Mouse (Mus musculus): Measurements from ENCODE around the gene Dnajb8. TPM values are rescaled to one million over a fixed set of nuclear protein-coding genes. Genes with fewer than 3 reads are reported as not detected.
A peak's percentile ranks its signal among the peaks of the same experiment; 100 is the strongest.

Dnajb8 gene
- polyA plus RNA-seq, 1 experiment from 2014 or later: not detected

DNA sequence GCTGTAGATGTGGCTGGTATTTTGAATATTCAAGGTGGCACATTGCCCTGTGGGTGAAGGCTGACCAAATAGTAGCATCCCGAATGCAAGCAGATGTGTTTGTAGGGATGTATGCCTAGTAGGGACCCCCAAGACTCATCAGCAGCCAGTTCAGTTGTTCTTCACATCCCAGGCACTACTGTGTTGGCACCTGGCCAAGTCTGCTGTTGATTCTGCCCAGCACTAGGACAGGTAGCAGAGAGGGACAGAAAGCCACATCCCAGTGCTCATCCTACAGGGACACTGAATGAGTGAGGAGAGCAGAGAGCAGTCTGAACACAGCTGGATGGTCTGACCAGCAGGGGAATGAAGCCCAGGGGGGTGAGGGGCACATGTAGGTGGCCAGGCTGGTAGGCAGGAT is 27.2 kb downstream of the Dnajb8 start:
- no peak for ATAC-seq
- H3K4me2 ChIP-seq: no peak overlapping the region
- WGBS: 79% methylated on average over 1 of the region's 1 CpGs
- H3K9me3 ChIP-seq (replicated peaks): no peaks in the 10 kb centered on the region
- H3K4me1 ChIP-seq: no peaks in the 10 kb centered on the region
- no peaks in the 10 kb centered on the region for H3K27me3 ChIP-seq
- no peak overlapping the region for H3K27ac ChIP-seq
- H3K4me3 ChIP-seq: no peak overlapping the region
- H3K36me3 ChIP-seq (ENCODE audit: poor library complexity, severe bottlenecking): no peaks in the 10 kb centered on the region
- H3K9ac ChIP-seq: no peak overlapping the region

DNA sequence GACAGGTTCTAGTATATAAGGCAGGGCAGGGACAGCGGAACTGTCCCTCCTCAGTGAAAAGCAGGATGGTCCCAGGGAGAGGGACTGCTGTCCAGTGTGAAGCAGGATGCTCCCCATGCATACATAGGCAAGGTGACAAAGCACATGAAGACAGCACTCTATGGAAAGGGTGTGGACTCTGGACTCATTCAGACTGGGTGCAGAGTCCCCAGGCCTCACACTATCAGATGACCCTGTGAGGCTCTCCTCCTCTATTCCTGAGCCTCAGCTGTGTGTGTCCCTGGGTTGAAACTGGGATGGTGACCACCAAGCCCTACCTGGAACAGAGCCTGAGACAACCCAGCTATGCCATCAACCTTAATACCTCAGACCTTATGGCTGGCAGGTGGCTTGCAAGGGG is 29.3 kb downstream of the Dnajb8 start:
- 100% methylated on average over 1 of the region's 1 CpGs for WGBS
- Histone ChIP-seq H3K27me3 (no peaks in the 10 kb centered on the region), H3K4me2 (no peak overlapping the region), H3K27ac (no peak overlapping the region), H3K36me3 (ENCODE audit: poor library complexity, severe bottlenecking) (peaks cover under 1% of the 10 kb centered on the region; the same call in 1 of the 2 replicates), H3K4me3 (no peak overlapping the region), H3K9ac (no peak overlapping the region), H3K9me3 (replicated peaks) (no peaks in the 10 kb centered on the region), H3K4me1 (no peaks in the 10 kb centered on the region)
- ATAC-seq: no peak

DNA sequence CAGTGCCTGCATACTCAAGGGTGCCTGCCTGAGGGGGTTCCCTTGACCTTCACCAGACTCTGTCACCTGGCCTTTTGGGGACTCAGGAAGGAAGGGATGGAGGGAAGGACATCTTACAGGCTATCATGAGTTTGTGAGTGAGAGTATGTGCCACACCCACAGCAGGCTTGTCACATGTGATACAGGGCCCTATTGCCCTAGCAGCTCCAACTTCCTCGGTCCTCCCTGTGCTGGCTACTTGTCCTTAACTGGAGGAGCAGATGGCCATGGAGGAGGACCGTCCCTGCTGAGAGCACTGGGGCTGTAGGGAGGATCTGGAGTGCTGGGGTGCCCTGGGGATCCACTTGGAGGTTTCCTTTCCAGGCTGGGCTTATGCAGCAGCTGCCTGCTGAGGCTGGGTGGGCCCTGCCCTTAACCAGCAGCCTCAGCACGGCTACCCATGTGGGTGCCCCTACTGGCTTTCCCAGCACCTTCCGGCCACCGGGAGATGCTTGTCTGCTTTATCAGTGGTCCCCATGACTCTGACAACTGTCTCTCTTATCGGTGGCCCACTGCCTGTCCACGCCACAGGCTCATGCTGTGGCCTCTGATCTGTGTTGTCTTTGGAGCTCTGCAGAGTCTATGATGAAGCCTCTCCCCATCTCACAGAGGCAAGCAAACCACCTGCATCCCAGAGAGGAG is 29.9 kb downstream of the Dnajb8 start:
- no peak for ATAC-seq
- WGBS: 86% methylated on average over 7 of the region's 7 CpGs
- Histone ChIP-seq H3K27ac (no peak overlapping the region), H3K36me3 (ENCODE audit: poor library complexity, severe bottlenecking) (peaks cover 2% of the 10 kb centered on the region; the same call in 1 of the 2 replicates), H3K27me3 (no peaks in the 10 kb centered on the region), H3K9ac (no peak overlapping the region), H3K9me3 (replicated peaks) (no peaks in the 10 kb centered on the region), H3K4me3 (no peak overlapping the region), H3K4me2 (no peak overlapping the region), H3K4me1 (no peaks in the 10 kb centered on the region)

DNA sequence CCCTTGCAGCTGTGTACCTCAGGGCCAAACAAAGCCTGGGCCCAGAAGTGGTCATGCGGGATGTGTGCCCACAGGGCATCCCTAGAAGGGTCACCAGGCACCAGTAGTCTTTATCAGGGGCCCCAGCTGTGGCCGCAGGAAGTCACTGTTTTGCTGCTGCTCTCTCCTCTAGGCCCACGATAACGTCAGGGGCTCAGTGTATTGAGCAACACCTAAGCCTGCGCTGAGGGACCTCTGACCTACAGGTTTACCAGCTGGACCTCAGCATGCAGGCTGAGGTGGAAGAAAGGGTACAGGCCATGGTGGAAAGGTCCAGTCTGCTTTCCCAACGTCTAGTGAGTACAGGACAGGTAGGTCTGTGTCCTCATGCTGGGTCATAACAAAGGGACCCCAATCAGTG is 32.0 kb downstream of the Dnajb8 start:
- H3K4me1 ChIP-seq: no peaks in the 10 kb centered on the region
- no peak overlapping the region for H3K4me3 ChIP-seq
- no peak overlapping the region for H3K4me2 ChIP-seq
- H3K9ac ChIP-seq: no peak overlapping the region
- no peaks in the 10 kb centered on the region for H3K9me3 ChIP-seq (replicated peaks)
- H3K27me3 ChIP-seq: no peaks in the 10 kb centered on the region
- peaks cover 13% of the 10 kb centered on the region; the same call in 1 of the 2 replicates for H3K36me3 ChIP-seq (ENCODE audit: poor library complexity, severe bottlenecking)
- no peak overlapping the region for H3K27ac ChIP-seq
- WGBS: 77% methylated on average over 6 of the region's 6 CpGs
- no peak for ATAC-seq

DNA sequence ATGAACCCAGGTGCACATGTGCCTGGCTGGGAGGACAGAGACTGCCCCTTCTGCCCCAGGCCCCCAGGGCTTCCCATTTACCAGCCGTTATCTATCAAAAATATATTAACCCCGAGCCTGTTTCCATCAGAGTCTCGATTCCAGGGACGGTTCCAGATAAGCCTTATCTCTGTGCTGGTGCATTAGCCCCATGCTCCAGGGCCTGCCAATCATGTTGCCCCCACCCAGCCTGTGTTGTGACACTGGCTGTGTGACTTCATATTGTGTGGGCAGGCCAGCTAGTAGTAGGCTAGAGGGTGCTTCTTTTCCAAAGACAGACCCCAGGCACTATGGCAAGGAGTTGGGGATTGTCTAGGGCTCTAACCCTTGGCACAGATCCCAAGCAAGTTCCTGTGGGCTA is 33.4 kb downstream of the Dnajb8 start:
- no peaks in the 10 kb centered on the region for H3K9me3 ChIP-seq (replicated peaks)
- no peak overlapping the region for H3K27ac ChIP-seq
- peaks cover 13% of the 10 kb centered on the region; the same call in 1 of the 2 replicates for H3K36me3 ChIP-seq (ENCODE audit: poor library complexity, severe bottlenecking)
- no peaks in the 10 kb centered on the region for H3K4me1 ChIP-seq
- ATAC-seq: no peak
- H3K27me3 ChIP-seq: no peaks in the 10 kb centered on the region
- no peak overlapping the region for H3K9ac ChIP-seq
- no peak overlapping the region for H3K4me3 ChIP-seq
- WGBS: 90% methylated on average over 4 of the region's 4 CpGs
- no peak overlapping the region for H3K4me2 ChIP-seq

DNA sequence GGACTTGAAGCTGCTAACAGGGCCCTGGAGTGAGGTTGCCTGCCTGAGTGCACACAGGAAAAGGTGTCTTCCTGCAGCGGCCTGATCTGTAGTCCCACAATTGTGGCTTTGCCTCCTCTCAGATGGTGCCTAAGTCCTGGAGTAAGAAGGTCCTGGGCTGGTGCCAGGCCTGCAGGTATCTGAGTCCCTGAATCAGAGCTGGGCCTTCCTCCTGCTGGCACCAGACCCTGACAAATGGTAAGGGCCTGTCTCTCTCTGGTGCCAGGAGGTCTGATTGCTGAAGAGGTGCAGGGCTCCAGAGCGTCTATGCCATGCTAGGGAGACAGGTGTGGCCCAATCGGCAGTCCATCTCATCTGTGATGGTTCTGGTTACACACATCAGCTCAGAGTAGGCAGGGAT is 37.6 kb downstream of the Dnajb8 start:
- no peak overlapping the region for H3K4me2 ChIP-seq
- H3K27me3 ChIP-seq: no peaks in the 10 kb centered on the region
- no peak overlapping the region for H3K4me3 ChIP-seq
- no peak for ATAC-seq
- WGBS: 89% methylated on average over 3 of the region's 3 CpGs
- no peak overlapping the region for H3K27ac ChIP-seq
- no peak overlapping the region for H3K9ac ChIP-seq
- no peaks in the 10 kb centered on the region for H3K9me3 ChIP-seq (replicated peaks)
- peaks cover 11% of the 10 kb centered on the region for H3K4me1 ChIP-seq
- H3K36me3 ChIP-seq (ENCODE audit: poor library complexity, severe bottlenecking): peaks cover 13% of the 10 kb centered on the region; the same call in 1 of the 2 replicates

DNA sequence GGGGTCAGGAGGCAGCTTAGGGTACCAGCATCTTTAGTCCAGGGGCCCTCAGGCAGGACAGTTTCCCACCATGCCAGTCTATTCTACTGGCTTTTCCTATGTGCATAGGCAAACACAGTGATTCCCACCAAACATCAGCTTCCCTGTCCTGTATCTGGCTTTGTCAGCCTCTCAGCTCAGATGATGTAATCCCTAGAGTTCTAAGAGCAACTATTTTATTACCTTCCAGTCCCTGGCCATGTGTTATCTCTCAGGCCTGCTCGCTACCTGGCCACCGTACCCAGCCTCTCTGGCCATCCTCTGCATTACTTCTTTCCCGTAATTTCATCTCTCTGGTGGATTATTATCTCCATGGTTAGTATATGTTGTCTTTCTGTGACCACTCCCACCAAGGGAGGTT is 38.6 kb downstream of the Dnajb8 start:
- Histone ChIP-seq H3K4me1 (peaks cover 11% of the 10 kb centered on the region), H3K4me2 (no peak overlapping the region), H3K27ac (no peak overlapping the region), H3K9me3 (replicated peaks) (no peaks in the 10 kb centered on the region), H3K9ac (no peak overlapping the region), H3K36me3 (ENCODE audit: poor library complexity, severe bottlenecking) (peaks cover 13% of the 10 kb centered on the region; the same call in 1 of the 2 replicates), H3K4me3 (no peak overlapping the region), H3K27me3 (no peaks in the 10 kb centered on the region)
- no peak for ATAC-seq
- 93% methylated on average over 3 of the region's 3 CpGs for WGBS

DNA sequence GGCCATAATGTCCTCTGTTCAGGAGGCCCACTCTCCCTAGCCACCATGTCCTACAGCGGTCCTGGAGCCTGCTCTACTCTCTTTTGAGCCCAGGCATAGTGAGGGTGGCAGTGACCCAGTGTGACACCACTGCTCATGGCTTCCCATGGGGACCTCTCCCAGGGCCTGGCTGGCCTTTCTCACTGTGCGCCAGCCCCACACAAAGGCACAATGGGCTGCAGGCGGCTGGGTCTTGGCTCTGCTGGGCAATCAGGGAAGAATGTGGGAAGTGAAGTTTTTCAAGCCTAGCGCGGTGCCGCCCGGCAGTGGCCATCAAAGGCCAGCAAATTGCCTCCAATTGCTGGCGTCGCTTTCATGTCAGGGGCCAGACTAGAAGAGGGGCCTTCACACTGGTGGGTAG is 40.1 kb downstream of the Dnajb8 start:
- Histone ChIP-seq H3K4me2 (no peak overlapping the region), H3K27ac (peak overlapping the region; percentile 10; the same call in 1 of the 2 replicates), H3K36me3 (ENCODE audit: poor library complexity, severe bottlenecking) (peaks cover 11% of the 10 kb centered on the region; the same call in 1 of the 2 replicates), H3K27me3 (no peaks in the 10 kb centered on the region), H3K9me3 (replicated peaks) (no peaks in the 10 kb centered on the region), H3K9ac (0 out of 2 replicates have a peak overlapping the region, but pooled peaks have one; percentile 21), H3K4me1 (peaks cover 11% of the 10 kb centered on the region), H3K4me3 (no peak overlapping the region)
- ATAC-seq: no peak
- 24% methylated on average over 9 of the region's 9 CpGs for WGBS

DNA sequence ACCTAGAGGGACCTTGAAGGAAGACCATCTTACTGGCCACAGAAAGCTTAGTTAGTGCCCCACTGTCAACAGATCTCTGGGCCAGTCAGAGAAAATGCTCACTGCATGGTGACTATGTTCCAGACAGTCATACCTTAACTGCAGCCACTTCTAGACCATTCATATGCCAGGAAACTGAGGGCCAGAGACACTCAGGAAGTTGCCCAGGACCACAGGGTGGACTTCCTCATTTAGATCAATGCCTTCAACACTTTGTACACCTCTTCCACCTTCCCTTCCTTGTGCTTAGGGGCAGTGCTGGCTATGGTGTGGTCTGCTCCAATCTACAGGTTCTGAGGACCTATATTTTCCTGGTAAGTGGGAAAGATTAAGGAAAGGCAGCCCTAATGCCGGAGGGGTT is 43.3 kb downstream of the Dnajb8 start:
- H3K4me1 ChIP-seq: peaks cover 11% of the 10 kb centered on the region
- no peaks in the 10 kb centered on the region for H3K36me3 ChIP-seq (ENCODE audit: poor library complexity, severe bottlenecking)
- H3K27me3 ChIP-seq: no peaks in the 10 kb centered on the region
- no peaks in the 10 kb centered on the region for H3K9me3 ChIP-seq (replicated peaks)
- H3K4me2 ChIP-seq: no peak overlapping the region
- 81% methylated on average over 1 of the region's 1 CpGs for WGBS
- no peak overlapping the region for H3K27ac ChIP-seq
- no peak for ATAC-seq
- H3K9ac ChIP-seq: no peak overlapping the region
- no peak overlapping the region for H3K4me3 ChIP-seq

DNA sequence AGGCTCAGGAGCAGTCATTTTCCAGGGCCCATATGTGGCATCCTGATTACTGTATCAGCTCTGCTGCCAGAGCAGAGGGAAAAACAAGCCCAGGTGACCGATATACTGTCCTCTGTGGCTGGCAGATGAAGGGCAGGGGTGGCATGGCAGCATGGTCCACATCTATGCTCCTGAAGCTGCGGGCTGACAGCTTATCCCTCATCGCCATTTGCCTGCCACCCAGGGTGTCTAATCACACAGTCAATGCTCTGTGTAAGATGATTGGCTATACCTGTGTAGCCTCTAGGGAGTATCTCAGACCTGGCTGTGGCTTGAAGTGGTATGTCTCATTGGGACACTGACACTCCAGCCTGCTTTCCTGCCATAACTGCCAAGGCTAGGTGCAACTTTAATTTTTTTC is 44.0 kb downstream of the Dnajb8 start:
- H3K27ac ChIP-seq: no peak overlapping the region
- H3K4me3 ChIP-seq: no peak overlapping the region
- no peaks in the 10 kb centered on the region for H3K27me3 ChIP-seq
- no peaks in the 10 kb centered on the region for H3K9me3 ChIP-seq (replicated peaks)
- H3K4me2 ChIP-seq: no peak overlapping the region
- H3K9ac ChIP-seq: no peak overlapping the region
- 86% methylated on average over 3 of the region's 3 CpGs for WGBS
- no peak for ATAC-seq
- peaks cover 15% of the 10 kb centered on the region for H3K4me1 ChIP-seq
- H3K36me3 ChIP-seq (ENCODE audit: poor library complexity, severe bottlenecking): no peaks in the 10 kb centered on the region

DNA sequence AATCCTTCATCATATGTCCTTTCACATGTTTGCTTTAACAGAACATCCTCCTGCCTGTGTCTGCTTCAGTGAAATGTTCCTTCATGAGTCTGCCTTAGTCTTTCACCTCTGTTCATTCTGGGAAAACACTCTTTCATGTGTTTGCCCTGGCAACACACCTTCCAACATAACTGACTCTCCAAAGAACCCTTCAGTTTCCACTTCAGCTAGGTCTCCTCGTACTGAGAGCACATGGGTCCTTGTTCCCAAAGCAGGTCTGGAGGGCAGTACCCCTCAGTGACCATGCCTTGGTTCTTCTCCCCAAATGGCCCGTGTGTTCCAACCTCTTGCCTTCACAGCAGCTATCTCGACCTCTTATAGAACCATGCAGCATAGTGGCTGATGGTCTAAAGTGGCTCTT is 45.0 kb downstream of the Dnajb8 start:
- Histone ChIP-seq H3K4me1 (peaks cover 22% of the 10 kb centered on the region), H3K4me3 (no peak overlapping the region), H3K27ac (no peak overlapping the region), H3K9ac (no peak overlapping the region), H3K4me2 (no peak overlapping the region), H3K9me3 (replicated peaks) (no peaks in the 10 kb centered on the region), H3K27me3 (no peaks in the 10 kb centered on the region), H3K36me3 (ENCODE audit: poor library complexity, severe bottlenecking) (no peaks in the 10 kb centered on the region)
- WGBS: 80% methylated on average over 3 of the region's 3 CpGs
- ATAC-seq: no peak

DNA sequence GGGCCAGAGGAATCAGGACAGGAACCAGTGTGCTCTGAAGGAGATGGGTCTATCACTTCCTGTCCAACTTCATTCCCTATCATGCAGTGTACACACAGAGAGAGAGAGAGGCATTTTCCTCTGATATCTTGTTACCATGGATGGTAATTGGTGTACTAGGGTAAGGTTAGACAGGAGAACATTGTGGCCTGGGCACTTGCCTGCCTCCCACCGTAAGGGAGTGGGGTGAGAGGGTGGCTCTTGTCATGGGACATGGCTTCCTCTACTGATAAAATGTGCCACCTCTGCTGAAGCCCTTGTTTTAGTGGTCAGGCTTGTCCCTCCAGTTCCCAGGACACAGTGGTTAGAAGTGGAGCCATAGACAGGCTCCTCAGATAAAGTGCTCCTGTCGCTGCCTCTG is 45.9 kb downstream of the Dnajb8 start:
- Histone ChIP-seq H3K27ac (no peak overlapping the region), H3K4me1 (peaks cover 13% of the 10 kb centered on the region), H3K9me3 (replicated peaks) (no peaks in the 10 kb centered on the region), H3K4me2 (no peak overlapping the region), H3K27me3 (no peaks in the 10 kb centered on the region), H3K36me3 (ENCODE audit: poor library complexity, severe bottlenecking) (no peaks in the 10 kb centered on the region), H3K4me3 (no peak overlapping the region), H3K9ac (no peak overlapping the region)
- no peak for ATAC-seq
- 96% methylated on average over 2 of the region's 2 CpGs for WGBS

DNA sequence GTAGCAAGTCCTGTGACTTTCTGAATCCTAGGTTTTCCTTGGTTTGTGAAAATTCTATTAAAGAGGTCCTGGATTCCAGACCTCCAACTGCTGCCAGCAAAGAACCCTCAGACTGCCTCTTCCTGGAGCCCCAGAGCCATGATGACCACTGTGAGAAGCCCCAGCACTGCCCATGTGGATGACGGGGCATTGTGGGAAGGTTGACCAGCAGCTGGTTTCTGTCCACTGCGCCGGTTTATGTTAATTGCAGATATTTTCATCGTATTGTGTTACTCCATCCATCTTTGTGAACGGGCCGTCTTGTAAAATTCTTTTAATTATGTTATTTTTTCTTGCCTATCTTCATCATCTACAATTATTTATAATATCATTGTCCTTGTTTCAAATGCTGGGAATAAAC is 52.6 kb downstream of the Dnajb8 start:
- Histone ChIP-seq H3K4me3 (no peak overlapping the region), H3K4me2 (no peak overlapping the region), H3K9ac (no peak overlapping the region), H3K36me3 (ENCODE audit: poor library complexity, severe bottlenecking) (no peaks in the 10 kb centered on the region), H3K9me3 (replicated peaks) (no peaks in the 10 kb centered on the region), H3K27me3 (no peaks in the 10 kb centered on the region), H3K27ac (no peak overlapping the region), H3K4me1 (peaks cover 13% of the 10 kb centered on the region)
- ATAC-seq: no peak
- WGBS: 96% methylated on average over 6 of the region's 6 CpGs

Measured in forebrain, embryonic 13.5 days (tissue).